Mouse (Mus musculus) cerebral cortex, adult 2 months (tissue): ENCODE results near the gene Ccdc188.

ENCODE experiments used
- WGBS: fragments of 180-500 bp; shearing (Covaris S2); methylation state at CpG from one replicate; pipeline ENCODE4 v1.1.7; 2018; 5-methylcytosine and 5-hydroxymethylcytosine counted together

Gene Ccdc188

GRCm38 (mm10) chr16:18217579-18217978, at the start of gene Ccdc188:
TSS of gene Ccdc188 (plus strand) at chr16:18217879.
- 92% methylated on average over 4 of the region's 4 CpGs for WGBS

DNA sequence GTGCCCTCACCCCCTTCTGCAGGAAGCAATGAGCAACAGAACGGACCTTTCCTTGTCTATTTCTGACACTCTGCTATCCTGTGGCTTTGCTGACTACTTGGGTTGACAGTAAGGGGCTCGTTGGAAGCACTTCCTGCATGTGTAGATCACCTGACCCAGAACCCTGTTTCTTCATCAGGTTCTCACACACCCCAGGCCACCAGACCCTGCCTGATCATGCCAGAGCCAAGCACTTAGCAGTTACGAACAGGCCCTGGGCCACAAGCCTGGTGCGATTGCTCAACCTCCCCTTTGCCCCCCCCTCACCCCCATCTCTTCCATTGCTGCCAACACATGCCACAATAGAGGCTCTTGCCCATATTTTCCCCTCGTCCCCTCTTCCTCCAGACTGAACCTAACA, 48.5 kb upstream of the Ccdc188 start:
- 78% methylated on average over 5 of the region's 5 CpGs for WGBS

DNA sequence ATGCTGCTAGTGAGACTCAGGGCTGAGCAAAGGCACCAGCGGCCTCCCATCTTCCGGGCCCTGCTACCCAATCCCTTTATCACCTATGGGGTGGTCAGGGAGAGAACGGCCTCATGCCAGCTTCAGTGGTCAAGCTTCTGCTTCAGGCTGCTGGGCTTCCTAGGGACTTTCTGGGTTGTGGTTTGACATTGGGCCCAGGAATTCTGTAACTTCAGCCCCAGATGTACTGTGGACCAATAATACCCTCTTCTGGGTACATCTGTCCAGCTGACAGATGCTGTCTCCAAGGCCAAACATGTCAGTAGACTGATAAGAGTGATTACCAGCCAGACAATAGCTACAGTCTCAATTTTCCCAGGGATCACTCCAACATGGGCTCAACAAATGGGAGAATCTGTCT, 47.9 kb upstream of the Ccdc188 start:
- 95% methylated on average over 3 of the region's 3 CpGs for WGBS

GRCm38 (mm10) chr16:18172266-18172855, 45.3 kb upstream of the Ccdc188 start:
- 13% methylated on average over 7 of the region's 7 CpGs for WGBS

DNA sequence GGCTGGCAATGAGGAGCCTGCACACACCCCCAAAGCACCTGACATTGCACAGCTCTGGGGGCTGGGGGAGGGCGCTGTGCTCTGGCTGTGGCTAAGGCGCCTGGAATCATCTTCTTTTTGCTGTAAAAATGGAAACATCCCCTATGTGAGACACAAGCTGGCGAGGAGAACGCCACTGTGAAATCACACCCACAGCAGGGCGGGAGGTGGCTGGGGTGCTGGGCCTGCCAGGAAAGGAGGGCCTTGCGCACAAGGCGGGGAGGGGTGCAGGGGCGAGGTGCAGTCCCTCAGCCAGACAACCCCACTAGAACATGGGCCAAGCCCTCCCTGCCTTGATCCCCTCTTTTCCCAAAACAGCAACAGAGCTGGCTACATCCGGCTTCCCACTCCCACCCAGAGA, 44.4 kb upstream of the Ccdc188 start:
- 51% methylated on average over 9 of the region's 9 CpGs for WGBS

DNA sequence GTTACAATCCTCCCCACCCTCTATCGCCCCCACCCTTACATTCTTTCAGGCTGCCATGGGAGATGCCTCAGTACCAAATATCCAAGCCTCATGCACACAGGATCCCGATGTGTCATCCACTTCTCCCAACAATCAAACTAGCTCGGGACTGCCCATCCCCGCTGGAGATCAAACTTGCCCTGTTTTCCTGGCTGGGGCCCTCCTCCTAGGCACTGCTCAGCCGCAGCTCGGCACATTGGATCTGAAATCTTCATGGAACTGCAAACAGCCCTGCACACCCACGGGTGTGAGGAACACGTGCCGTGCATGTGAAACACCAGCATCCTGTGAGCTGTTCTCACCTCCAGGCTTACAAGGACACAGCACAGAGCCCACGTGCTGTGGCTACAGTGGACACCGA, 43.9 kb upstream of the Ccdc188 start:
- WGBS, result 41% methylated on average over 11 of the region's 11 CpGs

DNA sequence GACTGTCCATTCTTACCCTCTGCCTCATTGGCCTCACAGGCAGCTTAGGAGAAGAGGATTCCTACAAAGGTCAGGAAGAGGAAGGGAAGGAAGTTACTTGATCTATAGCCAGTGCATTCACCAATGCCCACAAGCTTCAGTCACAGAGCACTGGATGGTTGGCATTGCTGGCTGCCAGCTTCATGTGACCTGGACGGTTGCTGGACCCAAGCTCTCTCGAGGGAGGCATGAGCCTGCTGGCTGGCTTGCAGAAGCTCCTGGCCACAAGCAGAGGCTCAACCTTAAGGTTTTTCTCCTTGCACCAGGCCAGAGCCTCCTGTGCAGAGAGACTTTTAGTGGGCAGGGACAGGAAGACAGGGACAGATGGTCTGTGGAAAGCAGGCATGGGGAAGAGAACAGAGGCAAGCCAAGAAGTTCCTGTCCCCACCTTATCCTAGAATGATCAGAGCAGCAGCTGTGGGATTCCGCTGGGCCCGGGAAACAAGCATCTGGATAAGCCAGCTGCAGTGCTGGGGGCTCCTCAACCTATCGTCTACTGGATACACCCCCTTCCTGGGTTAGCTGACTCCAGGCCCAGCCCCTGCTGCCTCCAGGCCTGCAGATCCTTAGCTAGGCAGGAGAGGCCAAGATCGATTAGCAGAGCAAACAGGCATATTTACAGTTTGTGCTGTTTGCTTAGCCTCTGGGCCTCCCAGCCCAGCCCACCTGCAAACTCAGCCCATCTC, 41.7 kb upstream of the Ccdc188 start:
- WGBS, result 37% methylated on average over 6 of the region's 6 CpGs

DNA sequence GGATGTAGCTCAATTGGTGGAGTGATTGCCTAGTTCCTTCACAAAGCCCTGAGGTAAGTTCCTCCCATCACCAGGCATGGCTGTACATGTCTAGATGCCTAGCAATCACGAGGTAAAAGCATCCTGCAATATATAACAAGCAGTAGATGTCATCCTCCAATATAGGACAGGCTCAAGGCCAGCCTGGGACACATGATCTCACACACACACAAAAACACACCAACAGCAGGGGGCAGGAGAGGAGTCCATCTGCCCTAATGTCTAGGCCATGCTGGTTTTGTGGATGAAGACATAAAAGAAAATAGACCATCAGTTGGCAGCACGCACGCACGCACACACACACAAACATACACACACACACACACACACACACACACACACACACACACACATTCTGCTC, 40.9 kb upstream of the Ccdc188 start:
- 77% methylated on average over 4 of the region's 4 CpGs for whole genome bisulfite sequencing

GRCm38 (mm10) chr16:18179591-18179990, 38.1 kb upstream of the Ccdc188 start:
- 71% methylated on average over 2 of the region's 2 CpGs for WGBS

DNA sequence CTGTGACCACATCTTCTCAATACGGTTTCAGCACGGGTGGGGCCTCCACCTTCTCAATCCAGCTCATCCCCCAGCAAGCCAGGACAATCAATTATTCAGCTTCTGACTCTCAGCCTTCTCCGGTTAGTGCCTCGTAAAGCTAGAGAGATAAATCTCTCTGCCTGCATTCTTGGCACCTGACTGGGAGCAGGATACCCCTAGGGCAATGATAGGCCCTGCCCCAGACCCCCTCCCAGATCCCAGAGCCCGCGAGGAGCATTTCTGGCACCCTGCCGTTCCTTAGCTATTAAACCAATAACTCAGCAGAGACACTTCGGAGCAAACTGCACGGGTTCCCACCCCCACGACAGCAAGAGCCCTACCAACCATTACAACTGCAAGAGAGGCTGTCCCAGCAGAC, 36.3 kb upstream of the Ccdc188 start:
- WGBS, result 73% methylated on average over 10 of the region's 10 CpGs

DNA sequence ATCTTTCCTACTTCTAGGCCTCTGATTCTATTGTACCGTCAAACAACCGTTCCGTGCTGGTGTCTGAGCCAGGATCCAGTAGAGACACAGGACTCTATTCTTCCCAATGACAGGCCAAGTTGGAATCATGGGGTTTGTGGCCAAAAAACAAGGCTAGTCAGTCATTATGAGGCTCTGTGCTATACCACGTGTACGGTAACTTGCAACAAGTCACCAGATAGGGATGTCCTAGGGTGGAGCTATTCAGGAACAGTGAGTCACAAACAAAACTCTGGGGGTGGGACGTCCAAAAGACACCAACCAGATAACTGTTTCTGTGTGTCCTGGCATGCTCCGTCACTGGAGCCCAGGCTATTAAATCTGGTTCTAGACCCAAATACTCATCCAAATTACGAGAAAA, 34.9 kb upstream of the Ccdc188 start:
- WGBS, result 68% methylated on average over 8 of the region's 8 CpGs

- 90% methylated on average over 8 of the region's 8 CpGs for WGBS
These were observed 31.8 kb upstream of the Ccdc188 start for GRCm38 (mm10) chr16:18185715-18186449.

GRCm38 (mm10) chr16:18186798-18187197, 30.9 kb upstream of the Ccdc188 start:
- WGBS, result 89% methylated on average over 4 of the region's 4 CpGs

GRCm38 (mm10) chr16:18187221-18187620, 30.5 kb upstream of the Ccdc188 start:
- 85% methylated on average over 3 of the region's 3 CpGs for WGBS

DNA sequence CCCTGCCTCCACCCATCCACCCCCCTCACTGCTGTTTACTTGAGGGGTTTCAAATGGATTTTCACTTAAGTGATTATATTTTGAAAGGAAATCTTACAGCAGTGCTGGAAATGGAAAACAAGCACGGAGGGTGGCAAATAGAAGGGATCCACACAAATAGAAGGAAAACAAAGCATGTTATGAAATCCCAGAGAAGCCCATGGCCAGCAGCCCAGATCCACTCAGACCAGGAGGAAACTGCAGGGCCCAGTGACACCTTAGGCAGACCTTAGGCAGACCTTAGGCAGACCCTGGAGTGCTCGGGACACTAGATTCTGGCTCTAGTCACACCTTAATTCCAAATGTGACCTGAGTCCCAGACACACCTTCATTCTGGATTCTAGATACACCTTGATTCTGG, 26.7 kb upstream of the Ccdc188 start:
- 56% methylated on average over 2 of the region's 2 CpGs for WGBS

GRCm38 (mm10) chr16:18194208-18194985, 23.3 kb upstream of the Ccdc188 start:
- 47% methylated on average over 15 of the region's 15 CpGs for WGBS

DNA sequence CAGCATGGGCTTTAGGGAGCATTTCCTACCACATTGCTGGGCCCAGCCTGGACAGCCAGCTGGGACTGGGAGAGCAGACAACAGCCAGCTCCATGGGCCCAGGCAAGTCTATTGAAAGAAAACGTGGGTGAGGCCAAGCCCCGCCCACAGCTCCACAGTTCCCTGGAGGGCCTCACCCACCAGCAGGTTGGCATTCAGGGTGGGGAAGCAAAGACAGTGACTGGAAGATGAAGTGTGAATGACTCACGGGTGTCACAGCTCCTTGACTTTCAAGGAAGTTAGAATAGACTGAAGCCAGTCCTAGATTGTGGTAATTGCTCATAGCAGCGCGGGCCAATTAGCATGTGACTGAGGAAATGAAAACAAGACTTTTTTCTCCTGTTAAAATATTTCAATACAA, 22.6 kb upstream of the Ccdc188 start:
- 13% methylated on average over 5 of the region's 5 CpGs for WGBS

GRCm38 (mm10) chr16:18195561-18195960, 22.1 kb upstream of the Ccdc188 start:
- 22% methylated on average over 3 of the region's 3 CpGs for WGBS

DNA sequence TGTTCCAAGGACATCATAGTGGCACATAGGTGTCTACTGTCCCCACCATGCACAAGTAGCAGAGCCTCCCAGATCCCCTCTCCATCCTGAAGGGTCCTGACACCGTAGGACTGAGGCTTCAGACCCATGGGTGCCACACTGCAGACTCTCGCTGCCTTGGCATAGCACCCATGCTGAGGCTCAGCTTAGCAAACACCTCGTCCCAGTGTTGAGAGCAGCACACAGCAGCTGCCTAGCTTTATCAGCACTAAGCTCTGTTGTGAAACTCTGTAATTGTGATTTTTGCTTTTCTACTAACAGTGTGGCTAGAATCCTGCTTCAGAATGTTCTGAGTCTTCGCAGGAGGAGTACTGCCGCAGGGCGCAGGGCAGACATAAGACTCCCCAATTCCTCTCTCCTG, 19.8 kb upstream of the Ccdc188 start:
- WGBS, result 64% methylated on average over 6 of the region's 6 CpGs

DNA sequence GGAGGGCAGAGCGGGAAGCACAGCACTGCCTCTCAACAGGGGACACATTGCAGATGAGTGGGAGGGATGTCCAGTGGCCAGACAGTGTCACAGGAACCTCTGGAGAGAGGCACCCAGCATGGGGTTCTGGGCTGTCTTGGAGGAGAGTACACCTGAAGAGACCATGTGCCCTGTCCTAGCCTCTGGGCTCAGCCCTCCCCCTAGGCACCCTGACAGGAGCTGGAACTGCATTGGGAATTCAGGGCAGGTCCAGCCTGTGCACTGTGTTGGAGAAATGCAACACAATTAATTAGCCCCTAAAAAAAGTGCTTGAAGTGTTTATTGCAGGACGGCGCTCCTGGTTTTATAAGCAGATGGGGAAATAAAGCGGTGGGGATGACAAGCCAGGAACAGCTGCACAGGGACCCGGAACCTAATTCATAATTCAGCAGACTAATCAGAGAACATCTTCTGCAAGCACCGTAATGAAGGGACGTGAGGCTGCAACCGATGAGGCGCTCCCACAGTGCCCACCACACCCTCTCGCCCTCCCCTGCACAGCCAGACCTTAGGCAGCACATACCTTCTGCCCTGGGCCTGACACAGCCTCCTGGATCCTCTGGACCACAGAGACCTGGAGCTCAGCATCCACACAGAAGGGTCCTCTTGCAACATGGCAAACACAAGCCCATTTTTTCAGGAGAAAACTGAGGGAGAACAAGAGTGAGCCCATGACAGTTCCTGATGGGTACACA, 19.1 kb upstream of the Ccdc188 start:
- WGBS, result 61% methylated on average over 10 of the region's 10 CpGs

DNA sequence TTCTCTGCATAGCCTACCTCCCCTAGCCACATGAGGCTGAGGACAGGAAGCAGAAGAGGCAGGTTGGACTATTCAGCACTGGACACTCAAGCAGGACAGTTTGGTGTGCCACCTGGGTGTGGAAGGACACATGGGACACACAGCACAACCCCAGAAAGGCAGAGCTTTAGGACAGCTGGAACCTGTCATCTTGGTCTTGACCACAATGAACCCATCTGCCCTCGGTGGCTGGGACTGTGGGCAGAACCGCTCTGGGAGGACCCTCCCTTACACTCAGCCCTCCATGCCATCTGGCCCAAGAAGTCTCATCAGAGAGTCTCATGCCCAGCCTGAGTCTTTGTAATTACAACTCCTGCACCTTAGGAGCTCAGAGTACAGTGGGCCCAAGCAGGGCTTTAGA, 17.6 kb upstream of the Ccdc188 start:
- WGBS, result 97% methylated on average over 2 of the region's 2 CpGs

DNA sequence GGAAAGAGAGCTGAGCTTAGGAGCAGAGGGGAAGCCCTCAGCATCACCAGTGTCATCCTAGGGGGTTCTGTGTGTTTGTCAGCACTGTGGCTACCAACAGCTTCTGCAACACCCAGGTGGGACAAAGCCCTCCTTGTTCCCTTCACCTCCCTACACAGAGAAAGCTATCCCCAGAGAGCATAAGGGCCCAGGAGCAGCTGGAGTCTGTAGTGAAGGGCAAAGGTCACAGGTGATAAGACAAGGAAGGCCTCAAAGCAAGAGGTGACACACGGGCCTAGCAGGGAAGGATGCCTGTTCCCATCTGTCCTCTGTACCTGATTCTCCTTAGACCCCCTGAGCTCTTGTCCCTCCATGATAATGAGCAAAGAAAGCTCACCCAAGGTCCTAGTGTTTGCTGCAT, 16.1 kb upstream of the Ccdc188 start:
- WGBS, result 85% methylated on average over 1 of the region's 1 CpGs
